14 mouse cellular contexts compared by ENCODE assay signal in genomic region chr6:71414624-71415023, GRCm38 (mm10). TPM values are rescaled to one million over a fixed set of nuclear protein-coding genes. Genes with fewer than 3 reads are reported as not detected.
DNase-seq lines count a peak whose midpoint lies in the region; ATAC-seq lines count a peak whose summit lies in the region.
"Had no signal": no experiment of that assay in that cellular context is flagged by ENCODE, and none has a peak within 500 bp of the region (broad histone marks: within the 10 kb centered on the region; RNA-seq: fewer than 3 reads in every experiment).

No protein-coding gene starts in this region.

- H3K9ac ChIP-seq in kidney, embryonic 16.5 days (replicated peaks; ENCODE audit: low read length) = no peak overlapping the region
- H3K9ac ChIP-seq: hindbrain, embryonic 14.5 days; limb, embryonic 12.5 days; lung, embryonic 14.5 days had no signal

- no peak overlapping the region for H3K27ac ChIP-seq in kidney, embryonic 16.5 days (ENCODE audit: low read length)
- H3K27ac ChIP-seq: hindbrain, embryonic 14.5 days; layer of hippocampus, adult 2 months; limb, embryonic 12.5 days had no signal

- peaks cover 17% of the 10 kb centered on the region; the same call in 1 of the 2 replicates for H3K36me3 ChIP-seq in kidney, embryonic 16.5 days (ENCODE audit: insufficient read depth, low read length)

- WGBS in kidney, embryonic 16.5 days = 87% methylated on average over 4 of the region's 4 CpGs

- no peak overlapping the region for H3K4me2 ChIP-seq in kidney, embryonic 16.5 days (replicated peaks; ENCODE audit: low read depth, low read length)
- H3K4me2 ChIP-seq: hindbrain, embryonic 14.5 days; limb, embryonic 12.5 days; lung, embryonic 14.5 days; midbrain, embryonic 11.5 days had no signal

- no peak for ATAC-seq in kidney, embryonic 16.5 days (ENCODE audit: low FRiP score, low TSS enrichment)

- H3K4me3 ChIP-seq in kidney, embryonic 16.5 days (ENCODE audit: low read length) = no peak overlapping the region
- H3K4me3 ChIP-seq: layer of hippocampus, adult 2 months; limb, embryonic 12.5 days had no signal

- no peaks in the 10 kb centered on the region for H3K4me1 ChIP-seq in kidney, embryonic 16.5 days (ENCODE audit: insufficient read depth, low read length)
- H3K4me1 ChIP-seq: limb, embryonic 12.5 days had no signal

- peak; percentile 22 for DNase-seq in adrenal gland, postnatal 14 days
- DNase-seq in adrenal gland, adult 8-10 months = no peak
- peak; percentile 38 for DNase-seq in kidney, adult 11 months
- peak; percentile 54 for DNase-seq in cerebellum, adult 8-10 months
- peak; percentile 42 for DNase-seq in kidney, adult 9 months
- no peak for DNase-seq in thymus, adult 18-20 months
- no peak for DNase-seq in right cerebral cortex, postnatal 25 days
- DNase-seq: lung, embryonic 14.5 days had no signal

- H3K27me3 ChIP-seq in kidney, embryonic 16.5 days (ENCODE audit: insufficient read depth, low read length) = no peaks in the 10 kb centered on the region
- H3K27me3 ChIP-seq: limb, embryonic 12.5 days had no signal

- H3K9me3 ChIP-seq in kidney, embryonic 16.5 days (ENCODE audit: low read length) = no peaks in the 10 kb centered on the region
- H3K9me3 ChIP-seq: limb, embryonic 12.5 days had no signal

RNA-seq across cellular contexts. Expression of gene Rmnd5a, which starts 25.8 kb away (rescaled TPM):
- total RNA-seq in adrenal gland, postnatal 14 days (2021) = 72.6 and 78.7 TPM in 2 replicates
- total RNA-seq in adrenal gland, adult 8-10 months (2022) = 10 to 100 TPM; 76.1 to 96.7 (median 85.5) TPM
- 11.4 and 12.3 TPM in 2 replicates for polyA plus RNA-seq in kidney, embryonic 16.5 days (2015; fragmentation: Nextera tagmentation; extraction: Ambion mirVana)

RNA-seq across cellular contexts. Expression of gene Cd8a, which starts 41.4 kb away (rescaled TPM):
- 1.5 and 6.6 TPM in 2 replicates for total RNA-seq in adrenal gland, postnatal 14 days (2021)
- 1 to 10 TPM in 2 of 4 experiments, under 1 TPM in 2; 0.17 to 1.2 (median 0.61) TPM for total RNA-seq in adrenal gland, adult 8-10 months (2022)
- 0.09 TPM in 2 replicates for polyA plus RNA-seq in kidney, embryonic 16.5 days (2015; fragmentation: Nextera tagmentation; extraction: Ambion mirVana)
- total RNA-seq: layer of hippocampus, adult 2 months had no signal
- polyA plus RNA-seq: hindbrain, embryonic 14.5 days; lung, embryonic 14.5 days; midbrain, embryonic 11.5 days; neural tube, embryonic 11.5 days had no signal

Comparison
In these comparisons a context has a peak if more than half of its experiments do, and no peak if none do; other contexts are left out.
1. DNase-seq: peak in adrenal gland, postnatal 14 days (single experiment), kidney, adult 11 months (single experiment), cerebellum, adult 8-10 months (single experiment) and kidney, adult 9 months (single experiment); none in adrenal gland, adult 8-10 months (single experiment), thymus, adult 18-20 months (0 of 2) and right cerebral cortex, postnatal 25 days (single experiment).